Mouse (Mus musculus) liver, embryonic 15.5 days (tissue): ENCODE measurements around the gene Pou2f3. TPM values are rescaled to one million over a fixed set of nuclear protein-coding genes. Genes with fewer than 3 reads are reported as not detected.
A peak's percentile ranks its signal among the peaks of the same experiment; 100 is the strongest.

Experiments
- ATAC-seq: fragments of 200-750 bp; cut with Nextera tagmentation; 2 replicates; pipeline ENCODE4 v1.8.0; 2017; ENCODE audit warnings: moderate number of reproducible peaks, mild to moderate bottlenecking, moderate library complexity; ENCODE audit not compliant: insufficient read depth
- H3K27ac ChIP-seq: fragments of 300-500 bp; sonication (generic); replicated peaks from 2 replicates; pipeline ENCODE4 v1.5.1; 2015; ENCODE audit warnings: mild to moderate bottlenecking, inconsistent platforms
- H3K27me3 ChIP-seq: fragments of 300-500 bp; sonication (generic); 2 replicates; pipeline ENCODE4 v1.6.1; 2015; ENCODE audit warnings: mild to moderate bottlenecking, inconsistent platforms
- H3K36me3 ChIP-seq: fragments of 300-500 bp; sonication (generic); replicated peaks from 2 replicates; pipeline ENCODE4 v1.6.1; 2015; ENCODE audit warnings: moderate library complexity, mild to moderate bottlenecking, inconsistent platforms
- H3K4me1 ChIP-seq: fragments of 300-500 bp; sonication (generic); replicated peaks from 2 replicates; pipeline ENCODE4 v1.6.1; 2015; ENCODE audit warnings: inconsistent platforms
- H3K4me2 ChIP-seq: fragments of 300-500 bp; sonication (generic); 2 replicates; pipeline ENCODE4 v1.6.1; 2015; ENCODE audit warnings: moderate library complexity, mild to moderate bottlenecking, inconsistent platforms
- H3K4me3 ChIP-seq: fragments of 300-500 bp; sonication (generic); replicated peaks from 2 replicates; pipeline ENCODE4 v1.5.1; 2015; ENCODE audit warnings: mild to moderate bottlenecking, inconsistent platforms
- H3K9ac ChIP-seq: fragments of 300-500 bp; sonication (generic); 2 replicates; pipeline ENCODE4 v1.6.1; 2015; ENCODE audit warnings: moderate library complexity, mild to moderate bottlenecking, inconsistent platforms
- H3K9me3 ChIP-seq: fragments of 300-500 bp; sonication (generic); replicated peaks from 2 replicates; pipeline ENCODE4 v1.6.1; 2016; ENCODE audit warnings: inconsistent platforms
- WGBS: fragments of 180-500 bp; shearing (Covaris S2); methylation state at CpG from one replicate; pipeline ENCODE4 v1.1.7; 2015; ENCODE audit warnings: mixed read lengths; ENCODE audit not compliant: insufficient replicate concordance; 5-methylcytosine and 5-hydroxymethylcytosine counted together
- polyA plus RNA-seq: library from polyadenylated mRNA; unstranded; fragments of >200 nt; fragmentation: Nextera tagmentation; extraction: Ambion mirVana; gene quantifications from 2 replicates; pipeline ENCODE4 v1.2.1, GENCODE M21; 2015

The Pou2f3 gene
- polyA plus RNA-seq, 1 experiment from 2014 or later = not detected

DNA sequence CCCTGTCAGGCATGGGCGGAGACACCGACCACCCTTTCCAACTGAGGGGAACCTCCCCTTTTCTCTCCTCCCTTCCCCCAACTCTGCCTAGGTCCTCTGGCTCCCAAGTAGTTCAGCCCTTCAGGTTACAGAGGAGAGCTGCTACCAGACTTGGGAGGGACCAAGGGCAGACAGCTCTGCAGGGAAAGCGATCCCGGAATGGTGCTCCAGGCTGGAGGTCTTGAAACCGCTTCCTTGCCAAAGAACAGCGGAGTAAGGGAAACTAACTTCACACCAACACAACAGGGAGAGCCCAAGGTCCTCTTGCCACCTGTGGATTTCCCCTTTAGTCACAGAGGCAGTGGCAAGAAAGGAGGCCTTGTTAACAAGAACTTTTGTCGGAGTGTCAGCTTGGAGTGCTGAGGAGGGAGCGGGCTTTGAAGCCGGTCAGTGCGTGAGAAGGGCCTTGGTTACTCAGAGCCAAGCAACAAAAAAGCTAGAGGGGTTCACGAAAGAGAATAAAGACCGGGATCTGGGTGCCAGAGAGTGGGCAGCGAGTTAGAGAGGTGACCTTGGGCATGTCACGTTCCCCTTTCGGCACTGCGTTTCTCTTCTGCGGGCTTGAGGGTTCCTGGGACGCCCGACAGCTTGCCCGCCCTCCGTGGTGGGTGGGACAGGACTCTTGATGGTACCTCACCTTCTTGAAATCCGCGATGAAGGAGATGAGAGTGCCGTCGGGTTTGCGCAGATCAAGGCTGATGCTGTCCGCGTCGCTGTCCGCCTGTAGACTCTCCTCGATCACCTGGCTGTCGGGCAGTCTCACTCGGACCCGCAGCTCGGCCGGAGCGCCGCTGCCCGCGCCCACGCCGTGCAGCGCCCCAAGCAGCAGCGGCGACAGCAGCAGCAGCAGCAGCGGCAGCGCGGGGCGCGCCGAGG, 28.7 kb upstream of the Pou2f3 start:
- no peaks in the 10 kb centered on the region for H3K27me3 ChIP-seq
- H3K4me3 ChIP-seq = peak overlapping the region; percentile 84
- H3K36me3 ChIP-seq = peaks cover 13% of the 10 kb centered on the region
- H3K27ac ChIP-seq = peak overlapping the region; percentile 93
- 1% methylated on average over 50 of the region's 51 CpGs for WGBS
- ATAC-seq = no peak
- no peaks in the 10 kb centered on the region for H3K9me3 ChIP-seq
- peak overlapping the region; percentile 87 for H3K9ac ChIP-seq
- peak overlapping the region; percentile 95 for H3K4me2 ChIP-seq
- H3K4me1 ChIP-seq = peaks cover 99% of the 10 kb centered on the region

GRCm38 (mm10) chr9:43238167-43238566, 28.0 kb upstream of the Pou2f3 start:
- WGBS = 19% methylated on average over 2 of the region's 2 CpGs
- Histone ChIP-seq H3K4me2 (peak overlapping the region; percentile 95), H3K4me1 (peaks cover 99% of the 10 kb centered on the region), H3K36me3 (peaks cover 13% of the 10 kb centered on the region), H3K9me3 (no peaks in the 10 kb centered on the region), H3K27me3 (no peaks in the 10 kb centered on the region), H3K27ac (peak overlapping the region; percentile 93), H3K4me3 (peak overlapping the region; percentile 84), H3K9ac (peak overlapping the region; percentile 87; the same call in 1 of the 2 replicates)
- ATAC-seq = no peak

DNA sequence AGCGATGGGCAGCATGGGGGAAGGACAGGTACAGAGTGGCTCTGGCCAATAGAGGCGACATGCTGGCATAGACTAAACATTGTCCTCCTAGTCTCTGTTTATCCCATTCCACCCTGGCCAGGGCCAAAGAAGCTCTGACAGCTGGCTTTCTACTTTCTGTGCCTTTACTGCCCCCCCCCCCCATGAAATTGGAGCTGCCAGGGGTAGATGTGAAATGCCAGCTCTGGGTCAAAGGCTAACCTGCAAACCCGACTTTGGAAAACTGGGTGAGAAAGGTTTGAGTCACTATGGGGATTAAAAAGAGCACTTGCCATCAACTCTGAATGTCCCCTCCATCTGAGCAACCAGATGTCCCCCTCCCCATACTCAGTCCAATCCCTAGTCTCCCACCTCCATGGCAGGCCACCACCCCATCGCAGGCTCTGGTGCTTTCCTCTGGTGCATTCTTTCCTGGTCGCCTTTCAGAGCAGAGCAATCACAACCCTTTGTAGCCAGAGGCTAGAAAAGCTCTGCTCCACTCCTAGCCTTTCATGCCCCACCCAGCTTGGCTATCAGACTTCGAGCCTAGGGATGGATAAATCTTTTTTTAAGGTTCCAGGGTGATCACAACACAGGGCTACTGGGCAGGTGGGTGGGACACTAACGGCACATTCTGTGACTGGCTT, 27.1 kb upstream of the Pou2f3 start:
- no peak for ATAC-seq
- Histone ChIP-seq H3K9me3 (no peaks in the 10 kb centered on the region), H3K4me2 (peak overlapping the region; percentile 95), H3K27me3 (no peaks in the 10 kb centered on the region), H3K4me3 (peak overlapping the region; percentile 84), H3K27ac (peak overlapping the region; percentile 93; the same call in 1 of the 2 replicates), H3K4me1 (peaks cover 99% of the 10 kb centered on the region), H3K9ac (peak overlapping the region; percentile 87), H3K36me3 (peaks cover 13% of the 10 kb centered on the region)
- WGBS = 44% methylated on average over 7 of the region's 7 CpGs

GRCm38 (mm10) chr9:43236576-43236975, 26.4 kb upstream of the Pou2f3 start:
- Histone ChIP-seq H3K4me1 (peaks cover 99% of the 10 kb centered on the region), H3K9ac (no peak overlapping the region), H3K36me3 (peaks cover 18% of the 10 kb centered on the region), H3K27ac (0 out of 2 replicates have a peak overlapping the region, but pooled peaks have one; percentile 93), H3K4me3 (peak overlapping the region; percentile 84; the same call in 1 of the 2 replicates), H3K4me2 (peak overlapping the region; percentile 95), H3K9me3 (no peaks in the 10 kb centered on the region), H3K27me3 (no peaks in the 10 kb centered on the region)
- no peak for ATAC-seq
- WGBS = 80% methylated on average over 7 of the region's 7 CpGs

GRCm38 (mm10) chr9:43236106-43236505, 25.9 kb upstream of the Pou2f3 start:
- H3K27ac ChIP-seq = peak overlapping the region; percentile 93
- H3K27me3 ChIP-seq = no peaks in the 10 kb centered on the region
- no peak overlapping the region for H3K9ac ChIP-seq
- H3K4me2 ChIP-seq = peak overlapping the region; percentile 95; the same call in 1 of the 2 replicates
- WGBS = 77% methylated on average over 1 of the region's 1 CpGs
- no peaks in the 10 kb centered on the region for H3K9me3 ChIP-seq
- H3K36me3 ChIP-seq = peaks cover 22% of the 10 kb centered on the region
- H3K4me1 ChIP-seq = peaks cover 99% of the 10 kb centered on the region
- no peak overlapping the region for H3K4me3 ChIP-seq
- no peak for ATAC-seq

- peak overlapping the region; percentile 95 for H3K4me2 ChIP-seq
- no peak overlapping the region for H3K9ac ChIP-seq
- no peak overlapping the region for H3K4me3 ChIP-seq
- ATAC-seq = no peak
- H3K27me3 ChIP-seq = no peaks in the 10 kb centered on the region
- peaks cover 30% of the 10 kb centered on the region for H3K36me3 ChIP-seq
- H3K4me1 ChIP-seq = peaks cover 99% of the 10 kb centered on the region
- WGBS = 75% methylated on average over 6 of the region's 6 CpGs
- peak overlapping the region; percentile 93 for H3K27ac ChIP-seq
- H3K9me3 ChIP-seq = no peaks in the 10 kb centered on the region
These were observed 25.2 kb upstream of the Pou2f3 start for GRCm38 (mm10) chr9:43235336-43235735.

GRCm38 (mm10) chr9:43234496-43234895, 24.3 kb upstream of the Pou2f3 start:
- no peaks in the 10 kb centered on the region for H3K9me3 ChIP-seq
- ATAC-seq = peak; percentile 90

DNA sequence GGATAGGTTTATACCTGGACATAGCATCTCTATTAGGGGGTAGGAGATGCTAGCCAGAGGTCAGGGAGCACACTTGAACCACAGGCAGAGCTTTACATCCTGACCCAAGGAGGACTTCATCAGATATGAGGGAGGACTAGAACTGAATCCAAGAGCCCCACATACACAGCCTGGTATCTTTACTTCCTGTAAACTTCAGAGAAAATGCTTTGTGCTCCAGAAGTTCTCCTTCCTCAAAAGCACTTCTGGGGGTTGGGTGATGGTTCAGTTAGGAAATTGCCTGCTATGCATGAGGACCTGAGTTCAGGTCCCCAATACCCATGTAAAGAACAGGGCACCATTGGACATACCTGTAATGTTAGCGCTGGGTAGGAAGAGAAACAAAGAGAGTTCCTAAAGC, 23.3 kb upstream of the Pou2f3 start:
- Histone ChIP-seq H3K27me3 (no peaks in the 10 kb centered on the region), H3K9me3 (no peaks in the 10 kb centered on the region), H3K4me2 (peak overlapping the region; percentile 95; the same call in 1 of the 2 replicates), H3K36me3 (peaks cover 45% of the 10 kb centered on the region), H3K9ac (peak overlapping the region; percentile 51; the same call in 1 of the 2 replicates), H3K4me3 (no peak overlapping the region), H3K4me1 (peaks cover 96% of the 10 kb centered on the region), H3K27ac (peak overlapping the region; percentile 93)
- WGBS = 89% methylated on average over 1 of the region's 1 CpGs
- ATAC-seq = no peak

More at GRCm38 (mm10) chr9:43234496-43234895, 24.3 kb upstream of the Pou2f3 start:
- Histone ChIP-seq H3K4me2 (peak overlapping the region; percentile 95), H3K36me3 (peaks cover 38% of the 10 kb centered on the region), H3K9ac (peak overlapping the region; percentile 51), H3K27ac (peak overlapping the region; percentile 93), H3K4me3 (peak overlapping the region; percentile 6; the same call in 1 of the 2 replicates), H3K4me1 (peaks cover 99% of the 10 kb centered on the region), H3K27me3 (no peaks in the 10 kb centered on the region)
- 13% methylated on average over 5 of the region's 5 CpGs for WGBS

DNA sequence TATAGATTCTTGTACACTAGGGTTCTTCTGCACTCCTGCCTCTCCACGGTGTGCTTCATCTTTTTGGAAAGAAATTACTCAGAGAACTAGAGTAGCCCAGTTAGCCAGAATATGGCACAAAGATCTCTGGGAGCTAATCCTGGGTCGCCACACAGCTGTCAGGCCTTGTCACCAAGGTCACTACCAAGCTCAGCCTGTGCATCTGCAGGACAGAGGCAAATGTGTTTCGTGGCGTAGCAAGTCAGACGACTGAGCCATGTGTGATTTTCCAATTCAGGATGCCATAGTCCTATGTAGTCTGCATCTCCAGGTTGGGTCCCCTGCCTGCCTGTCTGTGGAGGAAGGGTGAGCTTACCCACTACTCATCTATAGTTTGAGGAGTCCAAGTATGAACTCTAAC, 22.9 kb upstream of the Pou2f3 start:
- H3K9ac ChIP-seq = no peak overlapping the region
- H3K4me1 ChIP-seq = peaks cover 96% of the 10 kb centered on the region
- H3K27ac ChIP-seq = peak overlapping the region; percentile 93
- 0 out of 2 replicates have a peak overlapping the region, but pooled peaks have one; percentile 95 for H3K4me2 ChIP-seq
- H3K36me3 ChIP-seq = peaks cover 45% of the 10 kb centered on the region
- H3K4me3 ChIP-seq = no peak overlapping the region
- WGBS = 77% methylated on average over 5 of the region's 5 CpGs
- ATAC-seq = no peak
- H3K9me3 ChIP-seq = no peaks in the 10 kb centered on the region
- H3K27me3 ChIP-seq = no peaks in the 10 kb centered on the region

- H3K4me1 ChIP-seq = peaks cover 96% of the 10 kb centered on the region
- no peaks in the 10 kb centered on the region for H3K27me3 ChIP-seq
- no peak overlapping the region for H3K9ac ChIP-seq
- H3K4me3 ChIP-seq = no peak overlapping the region
- WGBS = 60% methylated on average over 5 of the region's 5 CpGs
- ATAC-seq = no peak
- H3K9me3 ChIP-seq = no peaks in the 10 kb centered on the region
- H3K36me3 ChIP-seq = peaks cover 45% of the 10 kb centered on the region
- peak overlapping the region; percentile 69 for H3K27ac ChIP-seq
- peak overlapping the region; percentile 19 for H3K4me2 ChIP-seq
These were observed 22.1 kb upstream of the Pou2f3 start for GRCm38 (mm10) chr9:43232286-43232685.

- ATAC-seq = no peak
- no peaks in the 10 kb centered on the region for H3K9me3 ChIP-seq
- peaks cover 96% of the 10 kb centered on the region for H3K4me1 ChIP-seq
- H3K4me2 ChIP-seq = 0 out of 2 replicates have a peak overlapping the region, but pooled peaks have one; percentile 19
- H3K36me3 ChIP-seq = peaks cover 43% of the 10 kb centered on the region
- no peak overlapping the region for H3K9ac ChIP-seq
- WGBS = 58% methylated on average over 4 of the region's 4 CpGs
- H3K4me3 ChIP-seq = no peak overlapping the region
- no peaks in the 10 kb centered on the region for H3K27me3 ChIP-seq
- peak overlapping the region; percentile 69 for H3K27ac ChIP-seq
These were observed 21.6 kb upstream of the Pou2f3 start for GRCm38 (mm10) chr9:43231805-43232204.
